Mouse (Mus musculus) G1E (cell line): ENCODE measurements around the gene AU022252.

Experiments
- CTCF ChIP-seq: IDR thresholded peaks from 2 replicates; pipeline ENCODE4 v1.5.1; 2012; ENCODE audit warnings: low read depth, low read length, inconsistent platforms, mixed read lengths
- GATA1 ChIP-seq: IDR thresholded peaks from 2 replicates; pipeline ENCODE4 v1.6.1; 2012; ENCODE audit warnings: borderline replicate concordance, low read length, inconsistent platforms, mixed read lengths
- GATA2 ChIP-seq: IDR thresholded peaks from 2 replicates; pipeline ENCODE4 v1.6.1; 2012; ENCODE audit warnings: low read depth, low read length, inconsistent platforms, borderline replicate concordance
- POLR2AphosphoS5 ChIP-seq: IDR thresholded peaks from 2 replicates; pipeline ENCODE4 v1.6.1; 2012; ENCODE audit warnings: low read depth, low read length, inconsistent platforms; ENCODE audit not compliant: insufficient replicate concordance
- TAL1 ChIP-seq: conservative IDR thresholded peaks from 2 replicates; pipeline ENCODE4 v1.6.1; 2012; ENCODE audit warnings: low read depth, low read length, inconsistent platforms, mixed read lengths

GRCm38 (mm10) chr4:119178331-119178730 lies 54.2 kb downstream of the AU022252 start:
- TF ChIP-seq POLR2AphosphoS5, result no peak
- no peak for TF ChIP-seq CTCF
- TF ChIP-seq GATA1, result no peak
- no peak for TF ChIP-seq TAL1
- TF ChIP-seq GATA2, result no peak
